Mouse (Mus musculus) C2C12 (cell line): ENCODE results near the gene Ifnar2.

Experiments used
- CEBPB ChIP-seq: IDR thresholded peaks from one replicate; pipeline ENCODE4 v1.6.1; 2011; ENCODE audit warnings: low read depth, mild to moderate bottlenecking, control low read depth, moderate library complexity
- CTCF ChIP-seq: IDR thresholded peaks from one replicate; pipeline ENCODE4 v1.5.1; 2011; ENCODE audit not compliant: control insufficient read depth, insufficient read depth, insufficient read length
- MAX ChIP-seq: IDR thresholded peaks from one replicate; pipeline ENCODE4 v1.6.1; 2011; ENCODE audit warnings: mild to moderate bottlenecking, control low read depth
- MYOD1 ChIP-seq: IDR thresholded peaks from one replicate; pipeline ENCODE4 v1.6.1; 2011; ENCODE audit warnings: low read depth; ENCODE audit not compliant: control insufficient read depth, insufficient read length
- MYOG ChIP-seq: IDR thresholded peaks from one replicate; pipeline ENCODE4 v1.6.1; 2011; ENCODE audit not compliant: control insufficient read depth, insufficient read length; ENCODE audit errors: extremely low read depth
- USF1 ChIP-seq: IDR thresholded peaks from one replicate; pipeline ENCODE4 v1.6.1; 2011; ENCODE audit warnings: low read depth, mild to moderate bottlenecking, control low read depth, moderate library complexity

DNA sequence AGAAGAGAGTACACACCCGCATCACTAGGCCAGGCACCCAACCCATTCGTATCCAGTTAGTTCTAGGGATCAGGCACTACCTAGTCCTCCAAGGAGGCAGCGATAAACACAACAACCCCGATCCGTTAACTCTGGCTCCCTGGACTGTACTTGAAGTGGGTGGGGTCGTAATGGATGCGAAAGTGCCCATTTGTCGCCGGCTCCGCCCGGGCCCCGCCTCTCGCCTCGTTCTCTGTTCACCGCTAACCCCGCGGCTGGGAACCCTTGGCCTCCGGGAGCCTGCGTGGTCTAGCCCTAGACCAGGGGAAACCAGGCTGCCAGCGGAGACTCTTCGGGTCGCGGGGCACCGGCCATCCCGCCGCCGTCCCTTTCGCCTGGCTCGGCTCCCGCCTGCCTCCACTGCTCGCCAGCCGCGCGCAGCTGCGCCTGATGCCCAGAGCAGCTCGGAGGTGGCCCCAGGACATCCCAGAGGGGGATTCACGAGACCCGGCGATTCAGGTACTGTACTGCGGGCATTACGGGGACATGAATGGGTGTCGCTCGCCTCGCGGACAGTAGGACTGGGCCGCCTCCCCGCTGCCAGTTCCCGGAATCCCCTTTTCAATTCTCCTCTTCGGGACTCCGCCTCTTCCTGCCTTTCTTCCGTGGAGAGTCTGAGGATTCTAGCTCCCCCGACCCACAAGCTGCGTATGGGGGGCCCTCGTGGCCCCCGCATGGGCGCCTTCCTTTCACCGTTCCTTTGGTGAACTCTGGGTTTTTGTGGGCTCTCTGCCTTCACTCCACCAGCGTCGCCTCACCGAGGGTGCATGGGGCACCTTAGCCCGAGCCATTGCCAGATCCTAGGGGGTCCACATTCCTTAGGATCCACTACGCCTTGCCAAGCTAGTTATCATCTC is at the start of gene Ifnar2:
- TF ChIP-seq CTCF: no peak
- no peak for TF ChIP-seq CEBPB
- no peak for TF ChIP-seq MYOD1
- peak; percentile 29 for TF ChIP-seq MAX
- no peak for TF ChIP-seq MYOG
- TF ChIP-seq USF1: no peak
